Mouse (Mus musculus) layer of hippocampus, adult 9-10 months (tissue): ENCODE data around the gene Klf12.

Experiments used
- DNase-seq: peaks from one replicate; pipeline ENCODE4 v3.0.0; 2022; ENCODE audit warnings: low spot score

Gene Klf12

DNA sequence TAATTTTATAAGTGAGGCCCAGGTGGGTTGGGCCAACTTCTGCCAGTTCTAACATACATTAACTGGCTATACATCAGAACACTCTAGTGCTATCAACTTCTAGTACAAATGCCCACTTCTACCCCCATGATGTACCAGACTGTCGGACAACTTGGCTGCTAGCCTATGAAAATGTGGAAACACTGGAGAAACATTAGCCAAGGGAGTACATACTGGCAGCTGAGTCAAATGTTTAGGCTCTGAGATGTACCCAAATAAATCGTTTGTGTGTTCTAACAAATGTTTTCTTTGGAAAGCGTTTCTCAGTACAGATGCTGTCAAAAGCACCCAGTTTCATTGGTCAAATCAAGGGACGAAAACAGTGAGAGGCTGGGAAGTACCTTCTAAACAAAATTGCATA, 152.0 kb downstream of the Klf12 start:
- no peak for DNase-seq

DNA sequence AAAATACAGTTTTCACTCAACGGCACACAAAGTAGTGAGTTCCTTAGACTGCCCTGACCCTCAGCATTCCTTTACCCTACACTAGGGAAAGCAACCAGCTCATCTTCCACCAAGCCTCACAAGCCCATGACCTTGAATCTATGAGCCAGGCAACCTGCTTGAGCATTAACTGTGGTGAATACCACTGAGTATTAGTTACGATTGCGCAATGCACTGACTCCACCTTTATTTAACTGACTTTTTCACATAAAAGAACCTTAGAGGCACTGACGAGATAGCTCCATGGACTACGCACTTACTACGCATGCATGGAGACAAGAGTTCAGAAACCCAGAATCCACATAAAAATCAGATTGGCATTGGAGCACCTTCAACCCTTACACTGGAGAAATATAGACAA, 158.4 kb downstream of the Klf12 start:
- no peak for DNase-seq

DNA sequence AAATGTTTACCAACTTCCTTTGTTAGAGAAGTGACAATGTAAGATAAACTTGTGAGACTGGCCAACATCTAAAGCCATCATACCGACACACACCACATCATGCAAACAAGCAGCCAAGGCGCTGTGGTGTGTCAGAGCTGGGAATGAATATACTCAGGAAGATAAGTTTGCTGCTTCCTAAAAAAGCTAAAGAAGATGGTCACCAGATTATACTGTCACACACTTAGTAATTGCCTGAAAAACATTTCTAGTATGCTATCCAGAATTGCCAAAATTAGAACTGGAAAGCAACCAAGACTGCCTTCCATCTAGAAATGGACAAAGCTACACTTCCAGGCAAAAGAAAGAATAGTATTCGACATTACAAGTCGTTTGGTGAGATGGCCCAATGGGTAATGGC, 163.4 kb downstream of the Klf12 start:
- DNase-seq = no peak

DNA sequence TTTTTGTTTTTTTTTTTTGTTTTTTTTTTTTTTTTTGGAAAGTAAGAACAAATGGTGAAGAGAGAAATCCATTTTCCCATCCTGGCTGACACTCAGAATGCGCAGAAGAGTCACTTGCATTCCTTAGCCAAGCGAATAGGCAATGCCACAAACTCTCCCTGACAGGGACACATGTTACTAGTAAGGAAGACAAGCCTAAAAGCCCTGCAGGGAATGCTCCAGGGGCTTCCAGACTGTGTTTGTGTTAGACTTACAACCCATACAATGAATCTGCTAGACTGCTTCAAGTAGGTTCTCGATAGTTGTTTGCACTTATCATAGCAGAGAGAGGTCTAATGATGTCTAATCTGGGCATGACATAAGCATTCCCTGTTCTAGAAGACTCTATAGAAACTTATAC, 164.6 kb downstream of the Klf12 start:
- no peak for DNase-seq

DNA sequence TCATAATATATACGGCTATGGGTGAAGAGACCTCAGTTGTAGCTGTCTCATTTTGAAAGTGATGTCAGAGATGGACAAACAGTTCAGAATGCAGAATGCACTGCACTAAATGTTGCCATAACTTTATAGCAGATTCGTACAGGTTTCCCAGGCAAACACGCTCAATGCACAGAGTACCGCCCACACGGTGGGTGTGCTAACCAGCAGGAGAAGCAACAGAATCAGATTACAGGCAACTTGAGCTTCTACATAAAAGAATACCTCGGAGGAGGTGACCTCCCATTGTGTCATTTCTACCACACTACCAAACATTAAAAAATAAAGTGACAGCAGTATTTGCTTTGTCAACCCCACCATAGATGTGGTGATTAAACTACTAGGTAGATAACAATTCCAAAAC, 171.1 kb downstream of the Klf12 start:
- DNase-seq = no peak

DNA sequence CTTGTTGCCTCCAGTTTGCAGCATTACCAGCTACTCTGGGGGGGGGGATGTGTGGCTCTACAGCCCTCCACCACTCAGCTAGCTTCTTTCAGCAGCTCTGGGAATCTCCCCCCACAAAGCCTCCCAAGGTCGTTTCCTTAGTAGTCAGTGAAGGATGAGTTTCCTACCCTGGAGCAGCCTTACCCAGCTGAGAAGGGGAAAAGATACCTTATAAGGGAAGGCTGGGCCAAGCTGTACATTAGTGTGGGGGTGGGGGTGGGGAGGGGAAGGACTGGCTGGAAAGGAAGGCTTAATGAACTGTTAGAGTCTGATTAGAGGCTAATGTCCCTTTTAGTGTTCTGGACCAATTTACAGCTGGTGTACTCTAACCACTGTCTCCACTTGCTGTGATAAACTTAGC, 172.7 kb downstream of the Klf12 start:
- DNase-seq = no peak

DNA sequence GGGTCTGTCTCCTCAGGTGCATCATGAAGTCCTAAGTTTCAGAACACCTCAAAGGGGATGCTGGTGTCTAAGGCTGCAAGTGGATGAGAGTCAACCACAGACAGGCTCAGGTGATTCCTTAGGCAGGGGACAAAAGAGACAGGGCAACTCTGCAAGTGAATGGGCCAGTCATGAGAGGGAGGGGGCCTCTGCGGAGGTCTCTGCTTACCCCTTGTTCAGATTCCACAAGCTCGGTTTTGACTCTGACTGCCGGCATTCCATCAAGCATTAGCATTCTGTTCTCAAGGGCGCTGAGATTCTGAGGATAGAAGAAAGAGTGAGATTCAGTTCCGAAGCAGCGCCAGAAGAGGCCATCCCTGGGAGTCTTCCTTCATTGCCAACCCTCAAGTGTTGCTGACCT, 174.9 kb downstream of the Klf12 start:
- DNase-seq = no peak

DNA sequence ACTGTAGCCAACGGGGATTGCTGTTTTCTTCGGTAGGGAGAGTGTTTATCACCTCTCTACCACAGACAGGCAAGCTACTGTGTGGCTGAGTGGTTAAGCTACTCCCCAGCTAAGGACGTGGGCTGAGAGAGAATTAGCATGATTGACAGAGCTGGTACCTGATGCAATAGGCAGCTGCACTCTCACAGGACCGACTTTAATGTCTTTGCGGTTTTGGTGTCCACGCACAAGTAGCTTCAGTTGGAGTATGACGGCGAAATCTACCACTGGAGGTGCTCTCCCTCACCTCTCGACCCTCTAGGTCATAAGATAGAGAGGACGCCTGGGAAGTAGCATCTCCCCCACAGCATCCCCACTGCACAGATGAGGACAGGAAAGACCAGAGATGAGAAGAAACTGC, 178.9 kb downstream of the Klf12 start:
- no peak for DNase-seq

DNA sequence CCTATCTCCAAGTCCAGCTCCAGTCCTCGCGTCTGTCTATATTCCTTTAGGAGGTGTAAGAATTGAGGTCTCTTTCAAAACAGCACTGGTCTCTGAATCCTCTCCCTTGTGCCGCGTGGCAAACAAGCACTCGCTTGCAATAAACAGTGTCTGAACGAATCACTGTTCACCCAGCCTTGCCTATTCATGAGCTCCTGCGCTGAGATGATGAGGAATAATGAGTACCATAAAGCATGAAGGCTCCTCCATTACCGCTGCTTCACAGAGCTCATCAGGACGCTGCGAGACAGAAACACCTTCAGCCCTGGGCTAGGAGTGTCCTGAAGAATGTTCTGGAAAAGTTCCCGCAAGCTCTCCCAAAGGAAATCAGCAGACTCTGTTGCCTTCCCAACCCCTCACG, 179.7 kb downstream of the Klf12 start:
- DNase-seq = no peak

DNA sequence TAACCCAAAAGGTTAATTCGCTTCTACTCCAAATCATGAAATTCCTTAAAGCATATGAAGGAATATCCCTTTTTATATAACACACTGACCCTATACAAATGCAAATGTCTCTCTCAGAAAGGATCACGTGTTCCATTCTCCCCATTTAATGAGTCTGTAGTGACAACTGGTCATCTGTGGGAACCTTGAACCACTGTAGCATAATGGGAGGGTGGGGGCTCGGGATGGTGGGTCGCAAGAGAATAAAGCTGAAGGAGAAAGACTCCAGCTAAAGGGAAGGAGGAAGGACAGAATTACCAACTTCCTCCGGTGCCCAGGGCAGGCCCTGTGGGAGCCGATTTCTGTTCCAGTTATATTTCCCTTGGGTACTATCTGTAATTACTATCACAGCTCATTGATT, 180.7 kb downstream of the Klf12 start:
- DNase-seq = no peak

DNA sequence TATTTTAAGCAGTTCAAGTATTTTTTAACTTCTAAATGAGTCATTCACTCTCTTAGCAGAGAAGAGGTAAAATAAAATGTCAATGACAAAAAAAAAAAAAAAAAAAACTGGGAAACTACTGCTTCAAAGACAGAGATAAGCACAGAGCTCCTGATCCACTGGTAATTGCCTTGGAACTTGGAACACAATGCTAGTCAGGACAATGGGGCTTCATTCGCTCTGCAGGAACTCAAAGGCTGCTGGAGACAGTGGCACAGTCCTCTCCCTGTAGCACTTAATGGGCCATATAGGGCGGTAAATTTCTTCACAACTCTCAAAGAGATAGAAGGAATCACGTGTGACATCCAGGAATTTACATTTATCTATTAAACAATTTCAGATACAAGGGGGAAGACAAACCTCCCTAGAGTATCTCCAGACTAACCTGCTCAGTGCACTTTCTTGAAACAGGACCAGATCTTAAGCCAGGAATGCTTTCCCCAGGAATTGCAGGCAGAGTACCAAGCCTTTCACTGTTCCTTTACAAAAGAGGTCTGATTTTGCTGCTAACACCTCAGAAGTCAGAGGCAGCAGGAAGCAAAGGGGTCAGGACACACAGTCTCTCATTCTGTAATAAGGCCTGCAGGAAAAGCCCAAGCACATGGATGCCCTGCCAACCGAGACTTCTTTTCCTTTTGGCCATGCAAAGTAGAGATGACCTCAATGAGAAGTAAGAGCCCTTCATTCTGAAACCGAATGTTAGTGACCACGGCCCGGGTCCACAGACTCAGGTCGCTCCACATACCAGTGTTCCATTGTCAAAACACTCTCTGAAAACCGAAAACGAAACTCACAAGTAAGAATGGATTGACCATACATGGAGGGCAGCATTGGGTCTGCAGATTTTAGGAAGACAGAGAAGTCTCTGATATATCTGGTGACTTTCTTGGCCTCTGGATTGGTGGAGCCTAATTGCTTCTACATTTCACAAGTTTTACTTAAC, 187.0 kb downstream of the Klf12 start:
- DNase-seq = no peak

DNA sequence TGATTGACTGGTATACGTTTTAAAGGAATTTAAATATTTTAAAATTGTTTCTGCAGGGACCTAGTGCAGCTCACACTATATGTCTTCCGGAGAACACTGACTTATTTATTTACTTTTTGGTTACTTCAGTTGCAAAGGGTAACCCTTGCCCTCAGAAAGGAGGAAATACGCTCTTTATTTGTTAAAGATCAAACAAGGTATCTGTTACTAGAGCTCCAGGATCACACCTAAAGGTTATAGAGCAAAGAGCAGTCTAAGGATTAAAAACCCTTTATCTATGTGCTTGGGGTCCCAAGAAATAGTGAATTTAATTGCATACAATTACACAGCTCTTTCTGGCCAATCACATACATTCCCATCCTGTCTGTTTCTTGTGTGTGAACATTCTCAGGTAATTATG, 188.7 kb downstream of the Klf12 start:
- DNase-seq = no peak

DNA sequence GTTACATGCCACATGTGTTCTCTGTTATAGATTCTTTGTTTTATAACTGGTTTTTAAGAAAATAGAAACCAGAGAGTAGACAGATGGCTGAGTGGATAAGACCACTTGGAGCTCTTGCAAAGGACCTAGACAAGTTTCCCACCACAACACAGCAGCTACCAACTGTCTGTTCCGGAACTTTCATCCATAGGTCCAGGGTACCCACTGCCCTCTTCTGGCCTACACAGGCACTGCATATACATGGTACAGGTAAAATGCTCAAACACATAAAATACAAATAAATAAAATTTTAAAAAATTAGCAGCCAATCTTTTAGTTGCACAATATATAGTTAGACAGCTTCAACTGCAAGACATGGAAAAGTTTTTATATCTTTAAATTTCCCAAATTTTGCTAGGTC, 194.0 kb downstream of the Klf12 start:
- no peak for DNase-seq

DNA sequence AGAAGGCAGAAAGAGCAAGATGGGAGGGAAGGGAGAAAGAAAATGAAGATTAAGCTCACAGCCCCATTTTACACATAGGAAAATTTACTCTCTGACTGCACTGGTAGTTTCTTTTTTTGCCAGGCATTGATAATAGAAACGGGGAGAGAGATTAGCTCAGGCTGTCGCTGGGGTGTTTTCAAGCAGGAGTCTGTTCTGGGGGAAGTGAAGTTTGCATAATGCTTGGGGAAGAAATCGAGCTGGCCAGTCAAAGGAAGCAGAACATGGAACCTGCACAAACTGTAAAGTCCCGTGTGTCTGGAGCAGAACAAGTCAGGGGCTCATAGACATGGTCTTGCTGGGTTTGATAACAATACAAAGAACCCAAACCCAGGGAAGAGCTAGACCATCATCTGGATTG, 204.9 kb downstream of the Klf12 start:
- DNase-seq = no peak

DNA sequence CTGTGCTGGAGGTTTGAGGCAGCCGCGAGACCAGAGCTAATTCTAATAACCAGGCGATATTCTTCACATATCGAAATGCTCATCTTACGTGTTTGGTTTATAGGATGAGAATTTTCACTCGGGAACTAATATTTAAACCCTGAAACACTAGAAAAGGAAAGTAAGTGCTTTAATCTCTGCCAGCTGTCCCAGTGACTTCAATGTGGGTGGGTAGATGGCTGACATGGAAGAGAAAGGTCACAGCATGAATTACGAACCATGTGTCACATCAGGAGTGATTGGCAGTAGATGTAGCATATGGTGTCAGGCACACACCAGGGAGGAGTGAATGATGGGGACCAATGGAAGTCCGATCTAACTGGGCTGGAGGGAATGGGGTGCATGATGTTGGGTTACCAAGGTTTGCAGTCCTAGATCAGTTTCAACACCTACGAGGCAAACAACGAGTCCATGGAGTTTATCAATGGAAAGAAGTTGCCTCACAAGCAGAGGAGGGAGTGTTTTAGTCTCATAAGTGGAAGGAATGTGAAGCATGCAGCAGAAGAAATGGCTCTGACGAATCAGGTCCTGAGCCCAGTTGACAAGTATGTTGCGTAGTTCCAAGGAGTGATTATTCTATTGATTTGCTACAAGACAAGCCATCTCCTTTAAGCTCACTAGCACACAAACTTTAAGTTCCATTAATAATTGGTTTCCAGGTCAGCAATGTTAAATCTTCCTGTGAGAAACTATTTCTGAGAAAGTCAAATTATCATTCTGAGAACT, 211.9 kb downstream of the Klf12 start:
- DNase-seq = no peak

DNA sequence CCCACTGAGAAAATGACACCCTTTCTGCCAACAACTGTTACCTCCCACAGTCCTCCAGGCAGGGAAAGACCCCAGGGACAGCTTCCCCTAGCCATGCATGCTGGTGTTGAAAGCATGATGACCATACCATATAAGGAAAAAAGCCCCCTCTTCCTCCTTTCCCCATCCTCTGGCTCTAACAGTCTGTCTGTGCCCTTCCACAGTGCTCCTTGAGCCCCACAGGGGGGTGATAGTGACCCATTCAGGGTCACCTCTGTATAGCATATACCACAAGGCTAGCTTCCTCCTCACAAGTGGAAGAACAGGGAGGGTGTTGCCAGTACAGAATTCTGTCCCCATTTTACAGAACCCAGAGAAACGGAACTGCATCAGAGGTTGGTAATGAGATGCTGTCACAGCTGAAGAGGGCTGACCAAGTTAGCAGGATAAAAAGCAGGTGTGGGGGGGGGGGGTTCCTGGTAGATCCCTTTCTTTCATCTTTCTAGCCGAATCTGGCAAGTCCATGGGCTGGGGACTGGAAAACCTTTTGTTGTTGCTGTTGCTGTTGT, 214.9 kb downstream of the Klf12 start:
- no peak for DNase-seq

DNA sequence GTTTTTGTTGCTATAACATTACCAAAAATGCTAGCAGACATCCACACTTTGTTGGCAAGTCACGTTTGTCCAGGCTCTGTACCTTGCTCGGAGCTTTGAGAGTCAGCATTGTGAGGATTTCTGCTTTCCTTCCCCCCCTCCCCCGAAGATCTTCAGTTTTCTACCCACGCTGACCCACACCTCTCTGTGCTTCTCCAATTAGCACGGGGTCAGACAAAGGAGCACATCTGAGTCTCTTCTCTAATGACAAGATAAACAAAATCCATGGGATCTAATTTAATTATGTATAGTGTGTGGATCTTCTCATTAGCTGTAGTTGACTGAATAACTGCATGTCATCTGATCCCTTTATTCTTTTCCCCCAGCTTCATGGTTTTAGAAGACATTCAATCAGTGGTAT, 215.8 kb downstream of the Klf12 start:
- DNase-seq = no peak

DNA sequence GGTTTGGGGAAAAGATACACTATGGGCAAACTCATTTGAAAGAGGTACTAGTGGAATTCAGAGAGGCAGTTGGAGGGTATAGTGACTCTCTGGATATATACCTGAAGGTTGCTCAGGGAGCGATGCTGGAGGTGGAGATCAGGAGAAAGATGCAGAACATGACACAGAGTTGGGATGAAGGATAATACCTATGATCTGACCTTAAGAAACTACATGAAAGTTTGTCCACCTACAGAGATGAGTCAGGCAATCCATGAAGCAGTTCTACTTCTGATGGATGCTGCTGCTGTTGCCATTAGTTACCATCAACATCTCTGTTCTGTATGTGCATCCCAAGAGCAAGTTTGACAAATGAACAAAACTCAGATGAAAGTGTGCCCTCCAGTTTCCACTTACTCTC, 222.0 kb downstream of the Klf12 start:
- DNase-seq = no peak

DNA sequence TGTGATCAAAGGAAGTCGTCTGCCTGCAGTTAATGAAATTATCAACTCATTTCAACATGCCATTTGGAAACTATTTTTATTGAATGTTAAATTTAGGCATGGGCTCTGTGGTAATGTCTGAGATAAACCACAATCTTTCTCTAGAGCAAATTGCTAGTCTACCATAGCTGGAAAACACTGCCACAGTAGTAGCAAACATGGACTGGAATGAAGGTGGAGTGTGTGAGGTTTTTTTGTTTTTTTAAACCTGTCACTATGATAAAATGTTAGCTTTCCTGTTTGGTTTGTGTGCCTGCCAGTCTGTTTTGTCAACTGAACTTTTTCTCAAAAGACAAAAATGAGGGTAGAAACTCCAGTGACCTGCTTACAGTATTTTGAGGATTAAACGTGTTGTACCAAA, 230.3 kb downstream of the Klf12 start:
- no peak for DNase-seq

DNA sequence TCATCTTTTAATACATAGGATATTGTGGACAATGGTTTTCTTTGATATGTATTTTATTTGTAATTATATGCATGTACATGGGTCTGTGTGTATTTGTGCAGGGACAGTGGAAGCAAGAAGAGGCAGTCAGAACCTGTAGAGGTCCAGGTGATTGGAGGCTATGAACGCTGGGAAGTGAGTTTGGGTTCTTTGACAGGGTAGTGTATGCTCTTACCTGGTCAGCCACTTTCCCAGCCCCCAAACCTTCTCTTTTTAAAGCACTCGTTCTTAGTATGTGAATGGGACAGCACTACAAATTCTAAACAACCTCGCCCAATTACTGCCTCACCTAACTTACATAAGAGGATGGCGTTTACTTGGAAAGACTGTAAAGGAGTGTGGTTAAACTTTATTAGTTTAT, 231.0 kb downstream of the Klf12 start:
- no peak for DNase-seq

DNA sequence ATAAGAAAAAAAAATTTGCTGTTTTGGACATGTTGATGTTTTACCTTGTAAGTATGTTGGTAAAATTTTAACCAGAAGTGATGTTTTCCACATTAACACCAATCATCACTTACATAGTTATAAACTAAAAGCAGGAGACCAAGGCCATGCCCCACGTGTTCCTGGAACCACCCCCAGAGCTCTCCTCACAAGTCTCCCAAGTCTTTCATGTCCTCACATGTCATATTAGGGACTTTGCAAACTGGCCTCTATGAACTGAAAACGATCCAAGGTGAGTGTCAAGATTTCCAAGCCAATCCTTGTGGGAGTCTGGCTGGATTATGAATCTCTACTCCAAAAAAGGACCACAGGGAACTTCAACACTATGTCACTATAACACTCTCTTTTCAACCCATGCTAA, 231.6 kb downstream of the Klf12 start:
- DNase-seq = no peak

DNA sequence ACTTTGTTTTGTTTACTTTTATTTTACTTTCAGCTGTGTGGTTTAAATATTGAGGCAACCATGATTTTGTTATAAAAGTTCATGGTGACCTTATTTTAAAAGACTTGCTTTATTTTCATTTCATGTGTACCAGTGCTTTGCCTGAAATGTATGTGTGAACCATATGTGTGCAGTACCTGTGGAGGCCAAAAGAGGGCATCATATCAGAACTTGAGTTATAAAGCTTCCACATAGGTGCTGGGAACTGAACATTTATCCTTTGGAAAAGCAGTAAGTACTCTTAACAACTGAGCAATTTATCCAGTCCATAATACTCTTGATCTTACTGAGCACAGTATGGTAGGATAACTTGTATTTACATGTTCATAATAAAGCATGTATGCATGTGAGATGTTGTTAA, 239.0 kb downstream of the Klf12 start:
- DNase-seq = no peak

DNA sequence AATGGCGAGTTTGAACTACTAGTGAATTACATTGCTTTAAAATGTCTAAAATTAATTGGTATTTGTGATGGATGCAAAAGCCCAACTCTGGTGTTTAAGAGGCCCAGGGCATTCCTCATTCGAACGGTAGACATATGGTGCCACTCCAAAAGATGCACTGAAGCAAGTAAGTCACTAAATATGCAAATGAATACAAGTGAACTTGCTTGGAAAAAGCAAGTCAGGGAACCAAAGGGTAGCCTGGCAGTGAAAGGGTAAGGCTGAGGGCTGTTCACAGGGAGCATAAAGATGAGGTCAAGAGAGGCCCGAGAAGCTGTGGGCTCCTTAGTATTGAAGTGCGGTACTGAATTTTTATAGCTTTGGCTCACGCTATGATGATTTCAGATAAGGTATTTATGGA, 242.7 kb downstream of the Klf12 start:
- DNase-seq = no peak
